Mouse (Mus musculus): ENCODE data around the gene Zfpl1. TPM values are rescaled to one million over a fixed set of nuclear protein-coding genes. Genes with fewer than 3 reads are reported as not detected.

Gene Zfpl1
- total RNA-seq, 2 experiments from 2014 or later: 16.4 to 19.4 TPM

GRCm38 (mm10) chr19:6104476-6104875 is 19.7 kb upstream of the Zfpl1 start:
- intact Hi-C loops (cut with DNase I): no loop called here
- no peak for DNase-seq (ENCODE audit: low spot score)

DNA sequence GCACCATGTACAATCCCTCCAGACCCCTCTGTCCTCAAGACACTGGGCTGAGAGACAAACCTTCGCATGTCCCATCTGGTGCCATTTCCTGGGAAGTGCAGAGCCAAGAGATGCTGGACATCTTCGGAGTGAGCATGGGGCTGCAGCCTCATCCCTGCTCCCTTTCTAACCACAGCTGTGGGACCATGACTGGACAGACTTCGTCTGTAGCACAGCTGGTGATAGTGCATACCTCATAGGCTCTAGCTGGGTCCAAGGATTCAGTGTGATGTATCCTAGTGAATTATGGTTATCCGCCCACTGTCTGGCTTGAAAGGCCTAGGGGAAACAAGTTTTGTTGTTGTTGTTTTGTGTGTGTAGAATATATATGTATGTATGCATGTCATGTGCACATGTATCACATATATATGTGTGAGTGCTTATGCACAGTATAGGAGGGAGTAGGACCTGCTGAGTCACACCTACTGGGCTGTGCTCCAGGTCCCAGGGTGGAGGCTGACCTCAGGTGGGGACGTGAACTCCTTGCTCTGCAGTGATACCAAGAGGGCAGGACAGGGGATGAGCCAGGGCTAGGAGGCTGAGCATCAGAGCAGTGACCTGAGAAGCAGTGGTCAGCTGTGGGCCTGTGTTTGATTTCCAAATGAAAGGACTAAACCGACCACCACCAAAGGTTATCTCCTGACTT is 17.6 kb upstream of the Zfpl1 start:
- no peak for DNase-seq (ENCODE audit: low spot score)
- intact Hi-C loops (cut with DNase I): no loop called here

DNA sequence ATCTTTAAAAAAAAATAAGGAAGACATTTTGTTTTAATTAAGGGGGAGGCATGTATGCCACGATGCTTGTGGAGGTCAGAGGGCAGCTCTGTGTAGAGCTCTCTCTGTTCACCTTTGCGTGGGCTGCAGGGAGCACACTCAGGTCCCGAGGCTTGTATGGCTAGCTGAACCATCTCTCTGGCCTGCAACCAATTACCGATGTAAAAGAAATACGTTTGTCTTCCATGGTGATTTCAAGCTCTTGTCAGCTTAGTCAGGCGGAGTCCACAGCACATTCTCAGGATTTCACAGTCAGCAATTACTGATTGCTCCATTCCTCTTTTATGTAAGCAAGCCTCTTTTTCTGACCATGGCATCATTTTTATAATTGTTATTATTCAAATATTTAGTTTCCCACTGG is 16.4 kb upstream of the Zfpl1 start:
- no peak for DNase-seq (ENCODE audit: low spot score)
- intact Hi-C loops (cut with DNase I): no loop called here

GRCm38 (mm10) chr19:6097847-6098246 is 13.1 kb upstream of the Zfpl1 start:
- no peak for DNase-seq (ENCODE audit: low spot score)
- intact Hi-C loops (cut with DNase I): no loop called here

- intact Hi-C loops (cut with DNase I): no loop called here
- no peak for DNase-seq (ENCODE audit: low spot score)
Observed at GRCm38 (mm10) chr19:6094119-6094518, 9.4 kb upstream of the Zfpl1 start, which contains the start of gene AC131692.1. Gene AC131692.1 (plus strand): TSS chr19:6094419.

- no peak for DNase-seq (ENCODE audit: low spot score)
- intact Hi-C loops (cut with DNase I): loop anchor here (10.0 kb wide), 1 partner anchor 246 kb away; the partner anchor contains the start of gene Men1
Observed at GRCm38 (mm10) chr19:6088841-6089240, 4.1 kb upstream of the Zfpl1 start.

- DNase-seq (ENCODE audit: low spot score): no peak
- intact Hi-C loops (cut with DNase I): loop anchor here (10.0 kb wide), 1 partner anchor 249 kb away; the partner anchor contains the start of gene Men1
Observed at GRCm38 (mm10) chr19:6085417-6085879, 692 bp upstream of the Zfpl1 start.

- intact Hi-C loops (cut with DNase I): loop anchor here (10.0 kb wide), 1 partner anchor 253 kb away; the partner anchor contains the start of gene Men1
- no peak for DNase-seq (ENCODE audit: low spot score)
Observed at GRCm38 (mm10) chr19:6082156-6082555, 2.6 kb downstream of the Zfpl1 start, which contains the start of gene Gm28374. Gene Gm28374 (minus strand): TSS chr19:6082256.

DNA sequence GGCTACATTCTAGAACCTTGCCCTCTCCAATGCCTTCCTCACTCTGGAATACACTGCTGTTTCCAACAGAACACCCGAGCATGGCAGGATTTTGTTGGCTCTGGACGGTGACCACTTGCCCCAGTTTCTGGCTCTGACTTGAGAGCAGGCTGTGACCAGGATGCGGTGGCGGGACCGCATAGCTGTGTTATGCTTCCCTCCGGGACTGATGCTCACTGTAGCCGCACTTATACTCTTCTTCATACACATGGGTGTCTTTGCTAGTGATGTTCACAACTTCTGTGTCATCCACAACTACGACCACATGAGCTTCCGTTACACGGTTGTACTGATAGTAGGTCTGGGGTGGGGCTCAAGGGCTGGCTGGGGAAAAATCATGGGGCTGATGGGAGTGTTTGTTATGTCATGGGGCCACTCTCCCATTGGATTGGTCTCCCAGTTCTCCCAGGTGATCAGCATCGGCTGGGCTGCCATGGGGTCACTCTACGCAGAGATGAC is 4.7 kb downstream of the Zfpl1 start, which contains the start of gene Tmem262:
Gene Tmem262, plus strand, starts transcription at position 51 of the 498 bp plus-strand sequence.
- no peak for DNase-seq (ENCODE audit: low spot score)
- intact Hi-C loops (cut with DNase I): loop anchor here (10.0 kb wide), 1 partner anchor 255 kb away; the partner anchor contains the start of gene Men1

DNA sequence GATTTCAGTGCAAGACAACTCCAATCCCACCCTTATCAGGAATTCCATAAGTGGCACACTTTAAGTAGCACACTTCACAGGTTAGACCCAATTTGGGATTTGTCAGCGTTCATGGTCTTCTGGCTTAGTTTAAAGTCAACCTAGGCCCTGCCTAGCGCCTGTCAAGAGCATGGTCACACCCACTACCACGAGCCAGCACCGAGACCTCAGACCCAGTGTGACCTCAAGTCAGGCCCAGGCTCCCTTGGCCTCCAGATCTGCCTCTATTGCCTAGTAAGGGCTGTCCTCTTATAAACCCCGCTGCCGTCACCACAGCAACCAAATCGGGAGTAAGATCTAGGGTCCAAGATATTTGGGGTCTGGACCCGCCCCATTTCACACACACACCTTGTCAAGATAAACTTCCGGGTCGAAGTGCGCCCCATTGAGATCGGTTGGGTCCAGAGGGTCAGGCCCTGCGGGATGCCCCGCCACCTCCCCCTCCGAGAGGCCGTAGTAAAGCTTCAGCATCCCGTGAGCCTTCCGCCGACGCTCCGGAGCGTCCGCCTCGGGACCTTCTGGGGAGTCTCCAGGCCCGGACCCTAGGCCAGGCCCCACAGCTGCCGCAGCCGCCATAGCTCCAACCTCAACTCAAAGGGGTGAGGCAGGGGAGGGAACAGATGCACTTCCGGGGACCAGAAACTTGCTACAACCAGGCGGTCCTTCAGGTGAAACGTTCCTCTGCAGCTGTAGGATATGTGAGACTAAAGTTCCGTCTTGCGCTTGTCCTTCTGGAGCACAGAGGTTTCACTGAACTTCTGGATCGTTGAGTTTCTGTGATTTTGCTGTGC is 8.0 kb downstream of the Zfpl1 start, which contains the start of gene Vps51:
Gene Vps51, minus strand, starts transcription at position 668 of the 830 bp plus-strand sequence.
- intact Hi-C loops (cut with DNase I): no loop called here

DNA sequence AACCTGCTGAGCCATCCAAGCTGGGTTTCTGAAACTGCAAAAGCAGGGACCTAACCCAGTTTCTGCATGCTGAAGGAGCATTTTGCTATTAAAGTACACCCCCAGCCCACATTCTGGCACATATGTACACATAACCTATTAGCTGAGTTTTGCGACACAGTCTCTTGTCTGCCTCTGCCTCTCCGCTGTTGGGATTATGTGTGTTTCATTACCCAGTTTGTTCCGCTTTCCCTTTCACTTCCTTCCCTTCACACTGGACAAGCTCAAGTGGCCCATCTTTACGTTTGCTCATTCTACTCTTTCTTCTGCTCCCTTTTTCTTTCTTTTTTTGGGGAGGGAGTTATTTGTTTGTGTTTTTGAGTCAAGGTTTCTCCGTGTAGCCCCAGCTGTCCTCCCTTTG is 10.9 kb downstream of the Zfpl1 start:
- intact Hi-C loops (cut with DNase I): no loop called here
- DNase-seq (ENCODE audit: low spot score): no peak

More for the DNA sequence above, 8.0 kb downstream of the Zfpl1 start, which contains the start of gene Vps51:
- DNase-seq (ENCODE audit: low spot score): peak; percentile 68

DNA sequence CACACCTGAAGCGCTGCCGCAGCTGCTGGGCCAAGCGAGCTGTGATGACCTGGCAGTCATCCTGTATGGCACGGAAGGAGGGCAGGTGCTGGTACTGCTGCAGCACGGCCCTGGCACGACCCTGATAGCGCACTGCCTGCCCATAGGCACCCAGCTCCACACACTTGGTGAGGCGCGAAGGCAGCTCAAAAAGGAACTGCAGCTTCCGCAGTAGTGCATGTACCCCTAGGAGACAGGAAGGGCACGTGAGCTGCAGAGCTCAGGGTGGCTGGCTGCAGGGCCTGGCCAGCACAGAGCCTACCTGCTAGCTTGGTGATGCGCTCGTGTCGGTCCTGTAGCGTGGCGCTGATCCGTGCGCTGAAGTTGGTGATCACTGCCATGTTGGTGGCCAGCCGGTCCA is 13.5 kb downstream of the Zfpl1 start:
- intact Hi-C loops (cut with DNase I): no loop called here
- no peak for DNase-seq (ENCODE audit: low spot score)

DNA sequence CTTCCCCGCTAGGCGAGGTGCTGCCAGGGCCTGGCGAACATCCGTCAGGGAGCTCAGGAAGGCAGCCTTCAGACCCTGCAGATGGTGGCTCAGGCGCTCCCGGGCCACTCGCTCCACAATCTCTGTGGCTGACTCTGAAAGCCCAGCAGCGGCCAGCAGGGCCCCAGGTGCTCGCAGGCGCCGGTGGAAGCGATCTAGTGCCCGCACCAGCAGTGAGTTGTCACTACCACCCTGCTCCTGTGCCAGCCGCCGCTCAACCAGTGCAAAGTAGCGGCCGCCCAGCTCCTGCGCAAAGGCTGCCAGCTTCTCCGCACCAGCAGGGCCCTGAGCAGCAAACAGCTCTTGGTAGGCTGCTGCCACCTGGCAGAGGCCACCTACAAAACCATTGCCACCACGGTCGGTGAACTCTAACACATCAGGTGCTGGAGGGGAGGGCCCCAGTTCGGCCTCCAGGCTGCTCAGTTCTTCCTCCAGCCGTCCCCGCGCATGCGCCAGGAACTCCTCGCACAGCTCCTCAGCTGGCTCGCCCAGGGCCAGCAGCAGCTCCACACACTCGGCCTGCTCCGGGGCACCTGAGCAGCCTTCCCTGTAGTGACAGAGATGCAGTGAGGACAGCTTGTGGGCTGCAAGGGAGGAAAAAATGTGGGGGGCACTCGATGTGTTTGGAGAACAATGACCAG is 14.0 kb downstream of the Zfpl1 start:
- no peak for DNase-seq (ENCODE audit: low spot score)
- intact Hi-C loops (cut with DNase I): no loop called here

DNA sequence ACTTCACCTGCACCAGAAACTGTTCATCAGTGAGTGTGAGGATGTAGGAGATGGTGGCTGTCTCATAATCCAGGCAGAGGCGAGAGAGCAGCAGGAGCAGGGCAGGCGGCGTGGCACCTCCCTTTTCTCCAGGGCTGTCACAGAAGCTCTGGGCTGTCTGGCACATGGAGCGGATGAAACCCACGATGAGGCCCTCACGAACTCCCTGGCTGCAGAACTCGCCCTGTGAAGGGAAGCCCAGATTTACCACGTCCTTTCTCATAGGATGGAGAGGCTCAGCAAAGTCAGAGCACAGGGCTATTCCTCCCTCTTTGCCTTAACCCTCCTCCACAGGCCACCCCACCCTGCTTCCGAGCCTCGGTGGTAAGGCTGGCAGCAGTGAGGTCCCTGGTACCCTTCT is 14.9 kb downstream of the Zfpl1 start:
- DNase-seq (ENCODE audit: low spot score): no peak
- intact Hi-C loops (cut with DNase I): no loop called here

DNA sequence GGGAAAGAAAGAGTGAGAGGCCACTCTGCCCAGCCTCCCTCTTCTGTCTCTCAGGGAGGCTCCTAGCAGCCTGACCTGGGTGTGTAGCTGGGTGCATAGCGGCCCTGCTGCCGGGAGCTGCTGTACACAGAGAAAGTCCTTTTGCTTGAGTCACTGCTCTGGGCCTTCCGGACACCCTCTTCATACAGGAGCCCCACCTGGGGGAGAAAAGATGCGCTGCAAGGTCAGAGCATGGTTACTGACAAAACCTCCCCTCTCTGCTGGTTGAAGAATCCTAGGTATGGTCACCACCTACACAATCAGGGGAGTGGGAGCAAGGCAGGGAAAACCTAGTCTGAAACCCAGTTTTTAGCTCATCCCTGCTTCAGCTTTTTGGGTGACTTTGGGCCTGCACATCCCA is 15.8 kb downstream of the Zfpl1 start:
- intact Hi-C loops (cut with DNase I): no loop called here
- no peak for DNase-seq (ENCODE audit: low spot score)

DNA sequence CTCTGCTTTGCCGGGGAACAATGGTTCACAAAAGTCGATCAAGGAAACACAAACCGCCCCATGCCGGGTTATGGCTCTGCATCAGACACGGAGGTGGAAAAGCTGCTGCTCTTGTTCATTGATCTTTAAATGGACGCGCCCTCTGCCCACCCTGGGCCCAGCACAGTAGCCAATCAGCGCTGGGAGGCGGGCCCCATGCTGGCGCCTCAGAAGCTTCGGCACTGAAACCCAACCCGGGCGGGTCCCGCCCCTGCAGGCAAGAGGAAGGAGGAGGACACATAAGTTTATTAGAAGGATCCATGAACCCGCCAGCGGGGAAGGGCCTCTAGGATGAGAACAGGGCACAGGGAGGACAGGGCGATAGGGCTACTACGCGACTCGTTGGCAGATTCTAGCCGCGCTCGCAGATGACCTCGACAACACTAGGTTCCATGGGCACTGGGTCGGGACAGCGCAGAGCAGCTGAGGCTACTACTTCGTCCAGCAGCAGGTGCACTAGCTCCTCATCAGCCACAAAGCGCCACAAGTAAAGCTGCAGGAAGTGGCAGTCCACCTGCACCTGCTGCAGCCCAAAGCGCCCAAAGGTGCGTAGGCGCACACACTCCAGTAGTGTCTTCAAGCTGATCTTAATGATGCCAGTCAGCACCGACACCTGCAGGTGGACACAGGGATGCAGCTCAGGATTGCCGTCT is 16.9 kb downstream of the Zfpl1 start, which contains the start of gene Tm7sf2:
Gene Tm7sf2, minus strand, starts transcription at position 650 of the 692 bp plus-strand sequence.
- DNase-seq (ENCODE audit: low spot score): peak; percentile 86
- intact Hi-C loops (cut with DNase I): no loop called here

DNA sequence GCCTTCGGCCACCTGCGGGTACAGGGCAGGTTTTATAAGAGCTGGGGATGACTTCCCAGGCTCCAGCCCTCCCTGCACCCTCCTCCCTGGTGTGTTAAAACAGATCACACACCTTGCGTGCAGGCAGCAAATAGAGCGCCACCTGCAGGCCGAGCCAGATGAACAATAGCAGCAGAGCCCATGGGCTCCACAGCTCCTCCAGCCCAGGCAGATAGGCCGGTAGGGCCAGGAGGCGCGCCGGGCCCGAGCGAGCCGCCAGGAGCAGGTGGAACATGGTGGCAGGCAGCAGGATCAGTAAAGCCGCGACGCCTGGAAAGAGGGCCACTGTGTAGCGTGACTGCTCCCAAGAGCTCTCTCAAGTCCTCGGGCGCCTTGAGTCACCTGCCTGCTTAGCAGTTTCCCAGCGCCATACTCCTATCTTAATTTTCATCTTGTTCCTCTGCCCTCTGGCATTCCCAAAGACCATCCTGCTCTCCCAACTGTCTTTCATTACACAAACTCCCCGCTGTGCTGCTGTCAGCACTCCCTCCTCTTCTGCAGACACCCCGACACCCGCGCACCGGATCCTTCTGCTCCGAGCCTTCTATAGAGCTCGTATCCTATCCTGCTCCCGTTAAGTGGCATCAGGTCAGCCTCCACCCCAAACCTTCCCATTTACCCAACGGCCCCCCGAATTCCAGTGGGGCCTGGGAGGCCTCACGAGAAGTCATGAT is 17.6 kb downstream of the Zfpl1 start:
- DNase-seq (ENCODE audit: low spot score): no peak
- intact Hi-C loops (cut with DNase I): no loop called here

DNA sequence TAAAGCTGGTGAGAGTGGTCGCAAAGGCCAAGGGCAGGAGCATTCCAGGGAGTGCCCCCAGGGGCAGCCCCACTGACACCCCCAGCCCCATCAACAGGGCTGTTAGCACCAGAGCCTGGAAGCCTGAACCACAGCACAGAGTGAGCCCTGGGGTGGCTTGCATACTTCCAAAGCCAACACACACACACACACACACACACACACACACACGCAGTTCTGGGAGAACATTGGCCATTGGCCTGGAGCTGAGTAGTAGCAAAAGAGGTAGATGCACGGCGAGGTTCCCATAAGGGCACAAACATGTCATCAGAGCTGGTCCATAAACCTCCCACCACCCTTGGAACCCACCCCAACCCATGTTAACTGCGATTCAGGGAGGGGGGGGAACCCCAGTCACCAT is 18.2 kb downstream of the Zfpl1 start:
- DNase-seq (ENCODE audit: low spot score): no peak
- intact Hi-C loops (cut with DNase I): no loop called here

DNA sequence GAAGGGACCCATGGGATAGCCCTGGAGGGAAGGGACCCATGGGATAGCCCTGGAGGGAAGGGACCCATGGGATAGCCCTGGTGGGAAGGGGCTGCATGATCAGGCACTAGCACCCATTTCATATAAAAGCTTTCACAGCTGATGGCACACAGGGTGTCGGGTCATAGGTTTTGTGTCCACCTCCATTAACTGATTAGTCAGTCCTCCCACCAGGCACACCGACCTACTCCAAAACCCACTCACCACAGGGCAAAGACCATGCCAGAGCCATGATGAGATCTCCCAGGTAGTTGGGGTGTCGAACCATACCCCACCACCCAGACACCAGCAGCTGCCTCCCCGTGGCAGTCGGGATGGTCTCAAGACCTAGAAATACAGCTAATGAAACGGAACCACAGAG is 21.7 kb downstream of the Zfpl1 start:
- no peak for DNase-seq (ENCODE audit: low spot score)
- intact Hi-C loops (cut with DNase I): no loop called here

All from heart, postnatal 25 days (tissue).